Mouse (Mus musculus) forelimb bud, embryonic 11.5 days (tissue): ENCODE measurements around the gene Cntrob.
"Not testable (repeated sequence)": the region's sequence is repeated elsewhere in the genome, so short reads cannot be mapped to it uniquely, and the experiment has no call there.

Source experiments
- DNase-seq: peaks from one replicate; pipeline ENCODE4 v3.0.0-alpha.2; 2012; ENCODE audit warnings: low read depth, low spot score

Gene Cntrob

DNA sequence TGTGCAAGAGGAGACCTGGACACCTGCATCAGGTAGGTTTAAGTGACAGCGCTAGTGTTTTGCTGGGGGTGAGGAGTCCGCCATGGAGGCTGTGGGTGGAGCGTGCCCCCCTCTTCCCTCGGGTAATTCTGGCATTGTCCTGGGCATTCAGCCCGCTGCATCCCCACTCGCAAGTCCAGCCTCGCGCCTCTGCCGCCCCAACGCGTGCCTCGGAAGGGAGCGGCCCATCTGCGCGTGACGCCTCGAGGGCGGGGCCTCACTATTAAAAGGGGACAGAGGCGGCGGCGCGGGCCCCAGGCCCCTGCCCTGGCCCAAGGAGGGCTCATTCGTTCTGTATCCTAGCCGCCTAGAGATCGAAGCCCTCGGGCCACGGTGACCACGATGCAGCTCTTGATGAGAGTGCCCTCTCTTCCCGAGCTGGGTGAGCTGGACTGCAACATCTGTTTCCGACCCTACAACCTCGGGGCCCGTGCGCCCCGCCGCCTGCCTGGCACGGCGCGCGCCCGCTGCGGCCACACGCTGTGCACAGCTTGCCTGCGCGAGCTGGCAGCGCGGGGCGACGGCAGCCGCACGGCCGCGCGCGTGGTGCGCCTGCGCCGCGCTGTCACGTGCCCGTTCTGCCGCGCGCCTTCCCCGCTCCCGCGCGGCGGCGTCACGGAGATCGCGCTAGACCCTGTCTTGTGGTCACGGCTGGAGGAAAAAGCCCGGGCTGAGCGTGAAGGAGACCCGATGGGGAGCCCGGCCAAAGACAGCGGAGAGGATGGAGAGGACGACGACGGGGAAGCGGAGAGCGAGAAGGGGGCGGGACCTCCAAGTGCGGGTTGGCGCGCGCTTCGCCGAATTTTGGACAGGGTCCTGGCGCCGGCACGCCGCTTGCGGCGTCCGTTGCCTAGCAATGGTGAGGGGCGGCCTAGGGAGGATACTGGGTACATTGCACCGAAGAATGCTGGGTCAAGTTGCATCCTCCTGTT is 16.9 kb upstream of the Cntrob start, which contains the start of gene Rnf227:
TSS of gene Rnf227 (plus strand) at position 301 of the 971 bp plus-strand sequence.
- peak; percentile 78 for DNase-seq

- no peak for DNase-seq
These were observed 11.2 kb upstream of the Cntrob start for GRCm38 (mm10) chr11:69334796-69335195.

GRCm38 (mm10) chr11:69333922-69334321 is 10.3 kb upstream of the Cntrob start:
- DNase-seq = no peak

- DNase-seq = peak; percentile 29
These were observed 9.2 kb upstream of the Cntrob start for GRCm38 (mm10) chr11:69332713-69333253.

DNA sequence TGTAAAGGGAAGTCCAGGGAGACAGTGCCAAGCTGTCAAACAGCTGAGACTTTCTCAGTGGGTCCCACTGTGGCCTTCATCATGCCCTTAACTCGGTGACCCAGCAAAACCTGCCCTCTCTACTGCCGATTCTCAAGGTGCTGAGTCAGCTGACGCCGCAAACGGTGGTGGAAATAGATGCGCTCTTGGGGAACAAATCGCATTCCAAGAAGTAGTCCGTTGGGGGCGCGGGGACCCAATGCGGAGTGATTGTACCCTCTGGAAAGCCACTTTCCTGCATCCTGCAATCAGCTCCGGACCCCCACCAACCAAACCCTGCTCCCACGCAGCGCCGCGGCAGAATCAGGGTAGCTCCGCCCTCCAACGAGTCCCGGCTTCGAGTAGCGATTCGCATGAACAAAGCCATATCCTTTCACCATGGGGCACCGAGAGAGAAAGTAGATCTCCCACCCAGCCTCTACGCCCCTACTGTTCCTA is 8.4 kb upstream of the Cntrob start:
- DNase-seq = peak; percentile 78

DNA sequence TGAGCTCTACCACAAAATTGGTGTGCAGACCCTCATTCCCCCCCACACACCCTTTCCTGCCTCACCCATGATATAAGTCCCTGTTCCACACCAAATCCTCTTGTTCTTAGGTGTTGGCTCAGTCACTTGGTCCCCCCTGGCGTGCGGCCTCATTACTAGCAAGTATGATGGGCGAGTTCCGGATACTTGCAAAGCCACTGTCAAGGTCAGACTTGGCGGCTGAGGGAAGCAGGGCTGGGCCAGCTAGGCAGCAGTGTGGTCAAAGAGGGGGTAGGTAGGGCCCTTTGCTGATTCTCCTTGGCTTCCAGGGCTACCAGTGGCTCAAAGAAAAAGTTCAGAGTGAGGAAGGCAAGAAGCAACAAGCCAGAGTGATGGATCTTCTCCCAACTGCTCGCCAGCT is 7.6 kb upstream of the Cntrob start:
- no peak for DNase-seq

DNA sequence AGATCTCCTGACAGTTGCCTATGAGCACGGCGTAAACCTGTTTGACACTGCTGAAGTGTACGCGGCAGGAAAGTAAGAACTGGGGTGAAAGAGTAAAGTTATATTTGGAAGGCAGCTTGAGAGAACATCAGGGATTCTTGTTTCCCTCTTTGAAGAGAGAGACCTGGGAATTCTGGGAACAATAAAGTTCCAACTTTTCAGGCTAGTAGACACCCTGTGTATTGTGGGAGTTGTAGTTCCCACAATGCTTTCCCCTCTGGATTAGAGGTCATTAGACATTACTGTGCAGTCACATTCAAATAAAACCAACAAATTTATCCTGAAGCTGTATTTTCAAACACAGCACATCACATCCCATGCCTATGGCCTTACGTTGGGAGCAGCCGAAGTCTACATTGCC is 4.9 kb upstream of the Cntrob start:
- no peak for DNase-seq

- no peak for DNase-seq
These were observed 4.1 kb upstream of the Cntrob start for GRCm38 (mm10) chr11:69327648-69328047.

- DNase-seq = no peak
These were observed 3.5 kb upstream of the Cntrob start for GRCm38 (mm10) chr11:69327157-69327442.

- no peak for DNase-seq
These were observed 3.0 kb upstream of the Cntrob start for GRCm38 (mm10) chr11:69326408-69327156.

DNA sequence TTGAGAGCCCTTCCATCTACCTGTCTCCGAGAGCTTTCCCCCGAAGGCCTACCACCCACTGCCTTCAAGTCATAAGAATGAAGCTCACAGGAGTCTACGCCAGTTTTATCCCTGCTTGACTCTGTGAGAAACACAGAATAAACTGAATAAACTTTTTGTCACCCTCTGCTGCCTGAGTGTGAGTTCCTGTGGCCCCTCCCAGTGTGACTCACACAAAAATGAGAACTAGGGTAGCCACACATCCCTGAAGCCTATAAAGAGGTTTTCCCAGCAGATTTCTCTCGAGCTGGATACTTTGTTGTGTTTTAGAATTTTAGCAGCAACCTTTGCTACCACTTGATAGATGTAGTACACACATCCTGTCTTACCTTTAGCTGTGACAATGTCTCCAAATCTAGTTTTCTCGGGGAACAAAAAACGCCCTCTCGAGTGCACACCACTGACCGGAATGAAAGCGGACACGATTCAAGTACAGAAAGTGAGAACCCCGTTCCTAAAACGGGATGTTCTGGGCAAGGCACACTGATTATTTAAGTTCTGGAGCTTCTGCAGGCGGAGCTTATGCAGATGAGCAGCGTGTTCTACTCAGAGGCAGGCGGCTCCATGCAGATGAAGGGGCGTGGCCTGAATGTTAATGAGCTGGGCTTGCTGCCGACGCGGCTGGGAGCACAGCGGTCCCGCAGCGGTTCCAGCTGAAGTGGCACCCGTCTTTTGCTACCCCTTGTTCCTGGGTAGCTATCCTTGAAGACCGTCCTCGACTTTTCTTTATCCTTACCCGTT is 2.2 kb upstream of the Cntrob start, which contains the start of gene Kcnab3:
TSS of gene Kcnab3 (plus strand) at position 631 of the 780 bp plus-strand sequence.
- peak; percentile 71 for DNase-seq

- no peak for DNase-seq
These were observed 1.2 kb upstream of the Cntrob start for GRCm38 (mm10) chr11:69324749-69325148.

- no peak for DNase-seq
These were observed 693 bp downstream of the Cntrob start for GRCm38 (mm10) chr11:69322693-69323471.

- no peak for DNase-seq
These were observed 1.6 kb downstream of the Cntrob start for GRCm38 (mm10) chr11:69322010-69322409.

- no peak for DNase-seq
These were observed 2.0 kb downstream of the Cntrob start for GRCm38 (mm10) chr11:69321580-69321979.

GRCm38 (mm10) chr11:69318000-69318399 is 5.6 kb downstream of the Cntrob start:
- not testable (repeated sequence) for DNase-seq

GRCm38 (mm10) chr11:69316361-69316760 is 7.2 kb downstream of the Cntrob start:
- no peak for DNase-seq

DNA sequence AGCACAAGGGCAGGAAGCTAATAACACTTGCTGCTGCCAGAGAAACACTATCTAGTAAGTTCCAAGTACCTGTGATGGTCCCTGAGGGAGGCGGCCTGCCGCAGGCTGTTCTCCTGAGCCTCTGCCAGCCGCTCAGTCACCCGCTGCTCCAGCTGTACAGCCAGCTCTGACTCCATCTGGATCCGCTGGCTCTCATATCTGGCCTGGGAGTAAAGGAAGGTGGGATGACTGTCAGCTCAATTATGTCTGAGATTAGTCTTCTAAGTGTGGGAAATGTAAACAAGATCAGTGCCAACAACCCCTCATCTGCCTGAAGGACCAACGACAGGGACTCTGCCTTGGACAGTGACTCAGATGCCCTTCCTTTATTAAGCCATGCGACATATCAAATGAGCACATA is 12.3 kb downstream of the Cntrob start:
- DNase-seq = no peak

DNA sequence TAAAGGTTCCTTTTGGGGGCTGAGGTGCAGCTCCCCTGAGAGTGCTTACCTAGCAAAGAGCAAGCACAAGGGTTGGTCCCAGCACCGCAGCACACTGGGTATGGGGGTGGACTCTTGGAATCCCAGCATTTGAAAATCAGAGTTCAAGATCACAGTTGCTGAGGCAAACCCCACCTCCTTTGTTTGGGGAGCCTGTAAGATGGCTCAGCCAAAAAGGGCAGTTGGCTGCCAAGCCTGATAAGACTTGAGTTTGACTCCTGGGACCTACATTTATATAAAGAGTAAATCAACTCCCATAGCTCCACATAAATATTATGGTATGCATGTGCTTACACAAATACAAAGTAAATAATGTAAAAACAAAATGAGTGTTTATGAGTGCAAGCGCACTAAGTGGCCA is 17.5 kb downstream of the Cntrob start:
- DNase-seq = no peak

DNA sequence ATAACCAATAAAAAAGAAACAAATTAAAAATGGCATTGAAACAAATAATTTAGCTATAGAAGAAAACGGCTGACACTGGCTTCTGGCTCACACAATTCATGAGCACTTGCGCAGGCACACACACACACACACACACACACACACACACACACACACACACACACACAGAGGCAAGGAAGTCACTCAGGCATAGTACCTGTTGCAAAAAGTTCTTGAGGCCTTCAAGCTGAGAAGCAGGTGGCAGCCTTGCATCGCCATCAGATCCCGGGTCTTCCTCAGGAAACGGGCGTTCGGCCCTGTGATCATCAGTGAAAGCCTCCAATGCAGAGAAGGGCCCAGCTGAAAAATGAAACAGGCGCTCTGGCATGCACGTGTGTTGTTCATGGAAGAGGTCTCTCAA is 18.3 kb downstream of the Cntrob start:
- no peak for DNase-seq

DNA sequence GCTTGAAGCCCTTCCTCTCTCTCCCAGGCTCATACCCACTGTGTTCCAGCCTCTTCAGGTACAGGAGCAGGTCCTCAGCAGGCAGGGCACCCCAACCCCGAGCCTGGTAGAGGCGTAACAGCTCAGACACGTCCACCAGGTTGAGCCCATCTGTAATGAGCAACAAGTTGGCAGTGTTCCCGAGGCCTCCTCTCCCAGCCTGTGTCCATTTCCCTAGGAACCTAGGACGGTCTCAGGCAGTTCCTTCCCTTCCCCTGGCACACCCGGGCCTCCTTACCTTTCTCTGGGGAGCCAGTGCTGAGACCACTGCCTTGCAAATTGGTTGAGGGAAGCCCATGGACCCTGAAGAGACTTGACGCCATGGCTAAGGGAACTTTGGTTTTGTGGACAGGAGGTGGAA is 20.8 kb downstream of the Cntrob start:
- DNase-seq = no peak
